Mouse (Mus musculus) forebrain, embryonic 15.5 days (tissue): ENCODE data around the gene Them5. TPM values are rescaled to one million over a fixed set of nuclear protein-coding genes. Genes with fewer than 3 reads are reported as not detected.

ENCODE experiments used
- ATAC-seq: fragments of 200-750 bp; cut with Nextera tagmentation; replicated peaks from 2 replicates; pipeline ENCODE4 v1.8.0; 2017; ENCODE audit warnings: mild to moderate bottlenecking, moderate TSS enrichment, moderate library complexity
- H3K27ac ChIP-seq: fragments of 300-500 bp; sonication (generic); replicated peaks from 2 replicates; pipeline ENCODE4 v1.5.1; 2015; ENCODE audit warnings: mild to moderate bottlenecking, inconsistent platforms
- H3K27me3 ChIP-seq: fragments of 300-500 bp; sonication (generic); 2 replicates; pipeline ENCODE4 v1.6.1; 2015; ENCODE audit warnings: inconsistent platforms
- H3K36me3 ChIP-seq: fragments of 300-500 bp; sonication (generic); 2 replicates; pipeline ENCODE4 v1.6.1; 2015; ENCODE audit warnings: mild to moderate bottlenecking, inconsistent platforms
- H3K4me1 ChIP-seq: fragments of 300-500 bp; sonication (generic); 2 replicates; pipeline ENCODE4 v1.6.1; 2015; ENCODE audit warnings: inconsistent platforms
- H3K4me2 ChIP-seq: fragments of 300-500 bp; sonication (generic); replicated peaks from 2 replicates; pipeline ENCODE4 v1.6.1; 2015; ENCODE audit warnings: mild to moderate bottlenecking, inconsistent platforms
- H3K4me3 ChIP-seq: fragments of 300-500 bp; sonication (generic); 2 replicates; pipeline ENCODE4 v1.5.1; 2015; ENCODE audit warnings: mild to moderate bottlenecking, inconsistent platforms
- H3K9ac ChIP-seq: fragments of 300-500 bp; sonication (generic); replicated peaks from 2 replicates; pipeline ENCODE4 v1.6.1; 2015; ENCODE audit warnings: mild to moderate bottlenecking, inconsistent platforms
- H3K9me3 ChIP-seq: fragments of 300-500 bp; sonication (generic); 2 replicates; pipeline ENCODE4 v1.6.1; 2016; ENCODE audit warnings: inconsistent platforms
- WGBS: fragments of 180-500 bp; shearing (Covaris S2); methylation state at CpG from one replicate; pipeline ENCODE4 v1.1.7; 2015; ENCODE audit warnings: mixed read lengths; 5-methylcytosine and 5-hydroxymethylcytosine counted together
- polyA plus RNA-seq: library from polyadenylated mRNA; unstranded; fragments of >200 nt; fragmentation: Nextera tagmentation; extraction: Ambion mirVana; gene quantifications from 2 replicates; pipeline ENCODE4 v1.2.1, GENCODE M21; 2015

The Them5 gene
- polyA plus RNA-seq, 1 experiment from 2014 or later = 1.1 TPM

- Histone ChIP-seq H3K4me2 (no peak overlapping the region), H3K9ac (no peak overlapping the region), H3K36me3 (no peaks in the 10 kb centered on the region), H3K4me1 (no peaks in the 10 kb centered on the region), H3K27me3 (no peaks in the 10 kb centered on the region), H3K27ac (no peak overlapping the region), H3K9me3 (no peaks in the 10 kb centered on the region), H3K4me3 (no peak overlapping the region)
- 85% methylated on average over 5 of the region's 5 CpGs for WGBS
- ATAC-seq = no peak
Measured at GRCm38 (mm10) chr3:94388047-94388446, 46.1 kb downstream of the Them5 start.

GRCm38 (mm10) chr3:94389420-94389819, 47.5 kb downstream of the Them5 start:
- no peak overlapping the region for H3K4me2 ChIP-seq
- no peaks in the 10 kb centered on the region for H3K4me1 ChIP-seq
- H3K9ac ChIP-seq = no peak overlapping the region
- H3K27ac ChIP-seq = no peak overlapping the region
- no peaks in the 10 kb centered on the region for H3K27me3 ChIP-seq
- no peaks in the 10 kb centered on the region for H3K36me3 ChIP-seq
- no peak for ATAC-seq
- 98% methylated on average over 16 of the region's 16 CpGs for WGBS
- no peak overlapping the region for H3K4me3 ChIP-seq
- no peaks in the 10 kb centered on the region for H3K9me3 ChIP-seq

- H3K9me3 ChIP-seq = no peaks in the 10 kb centered on the region
Measured at GRCm38 (mm10) chr3:94391001-94391400, 49.1 kb downstream of the Them5 start.

GRCm38 (mm10) chr3:94392128-94392527, 50.2 kb downstream of the Them5 start:
- Histone ChIP-seq H3K27ac (no peak overlapping the region), H3K4me1 (no peaks in the 10 kb centered on the region), H3K36me3 (no peaks in the 10 kb centered on the region), H3K27me3 (no peaks in the 10 kb centered on the region), H3K4me3 (no peak overlapping the region), H3K9me3 (no peaks in the 10 kb centered on the region), H3K4me2 (no peak overlapping the region), H3K9ac (no peak overlapping the region)
- ATAC-seq = no peak
- WGBS = 90% methylated on average over 2 of the region's 2 CpGs

More at GRCm38 (mm10) chr3:94391001-94391400, 49.1 kb downstream of the Them5 start:
- Histone ChIP-seq H3K4me1 (no peaks in the 10 kb centered on the region), H3K36me3 (no peaks in the 10 kb centered on the region), H3K27ac (no peak overlapping the region), H3K27me3 (no peaks in the 10 kb centered on the region), H3K9ac (no peak overlapping the region), H3K4me2 (no peak overlapping the region), H3K4me3 (no peak overlapping the region)
- no peak for ATAC-seq
- WGBS = 84% methylated on average over 5 of the region's 5 CpGs

- Histone ChIP-seq H3K4me1 (no peaks in the 10 kb centered on the region), H3K4me3 (no peak overlapping the region), H3K36me3 (no peaks in the 10 kb centered on the region), H3K27ac (no peak overlapping the region), H3K9ac (no peak overlapping the region), H3K27me3 (peaks cover 4% of the 10 kb centered on the region; the same call in 1 of the 2 replicates), H3K9me3 (no peaks in the 10 kb centered on the region), H3K4me2 (no peak overlapping the region)
- WGBS = 76% methylated on average over 4 of the region's 4 CpGs
- ATAC-seq = no peak
Measured at GRCm38 (mm10) chr3:94393049-94393448, 51.1 kb downstream of the Them5 start.

GRCm38 (mm10) chr3:94396336-94396735, 54.4 kb downstream of the Them5 start:
- WGBS = 78% methylated on average over 1 of the region's 1 CpGs
- Histone ChIP-seq H3K4me2 (no peak overlapping the region), H3K27me3 (peaks cover 7% of the 10 kb centered on the region; the same call in 1 of the 2 replicates), H3K9ac (no peak overlapping the region), H3K4me3 (no peak overlapping the region), H3K4me1 (peaks cover 22% of the 10 kb centered on the region), H3K27ac (no peak overlapping the region), H3K9me3 (no peaks in the 10 kb centered on the region), H3K36me3 (no peaks in the 10 kb centered on the region)
- no peak for ATAC-seq

GRCm38 (mm10) chr3:94396851-94397250, 55.0 kb downstream of the Them5 start:
- ATAC-seq = no peak
- H3K9ac ChIP-seq = no peak overlapping the region
- H3K36me3 ChIP-seq = no peaks in the 10 kb centered on the region
- 85% methylated on average over 4 of the region's 4 CpGs for WGBS
- H3K9me3 ChIP-seq = no peaks in the 10 kb centered on the region
- H3K27me3 ChIP-seq = peaks cover 7% of the 10 kb centered on the region; the same call in 1 of the 2 replicates
- H3K4me2 ChIP-seq = no peak overlapping the region
- H3K4me3 ChIP-seq = no peak overlapping the region
- no peak overlapping the region for H3K27ac ChIP-seq
- H3K4me1 ChIP-seq = peaks cover 22% of the 10 kb centered on the region

Other genes with a start within 250 kb of the Them5 start
- gene Gm10696, start 163.9 kb upstream of the Them5 start, polyA plus RNA-seq = not detected in 2 replicates
- not detected in 2 replicates for gene Gm5286, start 145.4 kb upstream of the Them5 start, polyA plus RNA-seq
- not detected in 2 replicates for gene Gm4778, start 78.1 kb upstream of the Them5 start, polyA plus RNA-seq
- gene Them4, start 32.0 kb upstream of the Them5 start, polyA plus RNA-seq = 32.1 and 34.1 TPM in 2 replicates
- 1.3 and 1.7 TPM in 2 replicates for gene C2cd4d, start 20.3 kb downstream of the Them5 start, polyA plus RNA-seq
- 1.0 and 1.2 TPM in 2 replicates for gene Rorc, start 30.7 kb downstream of the Them5 start, polyA plus RNA-seq
- 0.97 and 1.0 TPM in 2 replicates for gene Lingo4, start 56.4 kb downstream of the Them5 start, polyA plus RNA-seq
- 65.3 and 65.9 TPM in 2 replicates for gene Tdrkh, start 71.2 kb downstream of the Them5 start, polyA plus RNA-seq
- 61.7 and 62.7 TPM in 2 replicates for gene Mrpl9, start 101.2 kb downstream of the Them5 start, polyA plus RNA-seq
- gene Oaz3, start 101.8 kb downstream of the Them5 start, polyA plus RNA-seq = 1.6 and 1.7 TPM in 2 replicates
- gene Celf3, start 136.2 kb downstream of the Them5 start, polyA plus RNA-seq = 331 and 337 TPM in 2 replicates
- 14.1 and 18.0 TPM in 2 replicates for gene Riiad1, start 138.2 kb downstream of the Them5 start, polyA plus RNA-seq
- 81.1 and 86.6 TPM in 2 replicates for gene Snx27, start 240.6 kb downstream of the Them5 start, polyA plus RNA-seq